Mouse (Mus musculus) lung, postnatal 0 days (tissue): Measurements from ENCODE around the gene Rab11fip2.

Experiments
- CTCF ChIP-seq: IDR thresholded peaks from 2 replicates; pipeline ENCODE4 v1.5.1; 2016; ENCODE audit warnings: antibody characterized with exemption, mild to moderate bottlenecking
- EP300 ChIP-seq: IDR thresholded peaks from 2 replicates; pipeline ENCODE4 v1.6.1; 2016; ENCODE audit warnings: antibody characterized with exemption, mild to moderate bottlenecking, control low read depth

GRCm38 (mm10) chr19:59862423-59862822 is 81.0 kb downstream of the Rab11fip2 start:
- TF ChIP-seq EP300, result peak; percentile 96
- TF ChIP-seq CTCF, result no peak
